Mouse (Mus musculus) heart, adult 8-10 months (tissue): ENCODE measurements at regions not wholly inside any gene's neighbourhood (a gene's known extent, or its start where the extent isn't known, plus 50 kb on each side); places are given as distances from the start of the nearest gene placed in this dataset.
A peak's percentile ranks its signal among the peaks of the same experiment; 100 is the strongest.
"Not testable (repeated sequence)": the region's sequence is repeated elsewhere in the genome, so short reads cannot be mapped to it uniquely, and the experiment has no call there.

Experiments
- DNase-seq: peaks from one replicate; pipeline ENCODE4 v3.0.0; 2022; ENCODE audit warnings: low spot score

DNA sequence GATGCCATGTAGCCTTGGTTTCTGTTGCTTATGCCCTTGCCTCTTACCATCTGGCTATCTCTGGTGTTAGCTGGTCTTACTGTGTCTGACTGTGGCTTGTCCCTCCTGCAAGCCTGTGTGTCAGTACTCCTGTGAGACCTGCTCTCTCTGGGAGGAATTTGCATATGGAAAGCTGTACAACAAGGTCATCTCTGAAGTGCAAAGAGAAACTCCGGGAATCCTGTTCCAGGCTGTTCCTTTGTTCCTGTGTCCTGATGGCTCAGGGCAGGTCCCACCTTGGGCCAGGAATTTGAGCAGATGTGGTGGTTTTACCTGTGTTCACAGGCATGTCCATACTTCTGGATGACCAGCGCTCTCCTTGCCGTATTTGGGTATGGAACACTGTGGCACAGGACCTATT is 218.6 kb upstream of the Nsun6 start:
- no peak for DNase-seq

DNA sequence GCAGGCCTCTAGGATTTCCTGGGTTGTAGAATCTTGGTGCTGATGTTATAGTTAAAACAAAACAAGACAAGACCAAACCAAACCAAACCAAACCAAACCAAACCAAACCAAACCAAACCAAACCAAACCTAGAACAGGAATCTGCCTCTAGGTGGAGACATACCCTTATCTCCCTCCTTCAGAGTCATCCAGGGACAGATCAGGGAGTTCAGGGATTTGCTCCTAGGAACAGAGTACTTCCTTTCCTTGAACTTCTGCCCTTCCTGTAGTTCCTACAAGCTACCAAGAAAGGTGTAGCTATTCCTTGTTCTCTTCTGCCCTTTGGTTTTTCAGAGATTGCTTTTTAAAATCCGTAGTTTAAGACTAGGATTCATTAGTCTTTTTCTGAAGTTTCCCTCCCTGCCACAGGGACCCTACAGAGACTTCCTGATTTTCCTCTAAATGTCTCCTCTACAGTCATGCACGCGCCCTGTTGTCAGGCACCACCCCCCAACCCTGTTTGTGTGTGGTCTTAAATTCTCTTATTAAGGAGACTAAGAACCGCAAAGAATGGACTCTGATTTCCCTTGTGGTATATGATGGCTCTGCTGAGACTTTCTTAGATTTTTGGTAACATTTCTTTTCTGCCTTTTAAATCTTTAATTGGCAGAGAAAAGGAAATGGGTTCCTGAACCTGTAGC is 205.8 kb upstream of the Nsun6 start:
- peak; percentile 1 for DNase-seq

GRCm38 (mm10) chr2:15242276-15242675 is 187.4 kb upstream of the Nsun6 start:
- DNase-seq: not testable (repeated sequence)

GRCm38 (mm10) chr2:15221910-15222309 is 167.0 kb upstream of the Nsun6 start:
- DNase-seq: no peak

DNA sequence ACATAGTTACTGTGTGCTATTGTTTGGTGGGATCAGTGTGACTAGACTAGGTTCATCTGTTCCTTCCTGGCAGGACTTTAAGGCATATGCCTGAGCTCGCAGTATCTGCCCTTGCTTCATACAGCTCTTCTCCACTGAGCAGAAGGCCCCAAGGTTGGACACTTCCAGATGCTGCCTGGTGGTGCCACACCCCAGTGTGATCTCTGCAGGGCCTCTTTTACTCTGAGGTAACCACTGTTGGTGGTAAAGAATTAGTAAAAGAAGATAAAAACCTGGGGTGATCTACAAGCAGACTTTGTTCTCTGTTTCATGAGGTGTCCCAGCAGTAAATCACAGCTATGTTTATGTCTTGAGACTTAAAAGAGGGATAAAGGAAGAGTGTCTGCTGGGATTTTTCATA is 133.2 kb upstream of the Nsun6 start:
- no peak for DNase-seq

- DNase-seq: no peak
These were observed 126.1 kb upstream of the Nsun6 start for GRCm38 (mm10) chr2:15181000-15181399.

DNA sequence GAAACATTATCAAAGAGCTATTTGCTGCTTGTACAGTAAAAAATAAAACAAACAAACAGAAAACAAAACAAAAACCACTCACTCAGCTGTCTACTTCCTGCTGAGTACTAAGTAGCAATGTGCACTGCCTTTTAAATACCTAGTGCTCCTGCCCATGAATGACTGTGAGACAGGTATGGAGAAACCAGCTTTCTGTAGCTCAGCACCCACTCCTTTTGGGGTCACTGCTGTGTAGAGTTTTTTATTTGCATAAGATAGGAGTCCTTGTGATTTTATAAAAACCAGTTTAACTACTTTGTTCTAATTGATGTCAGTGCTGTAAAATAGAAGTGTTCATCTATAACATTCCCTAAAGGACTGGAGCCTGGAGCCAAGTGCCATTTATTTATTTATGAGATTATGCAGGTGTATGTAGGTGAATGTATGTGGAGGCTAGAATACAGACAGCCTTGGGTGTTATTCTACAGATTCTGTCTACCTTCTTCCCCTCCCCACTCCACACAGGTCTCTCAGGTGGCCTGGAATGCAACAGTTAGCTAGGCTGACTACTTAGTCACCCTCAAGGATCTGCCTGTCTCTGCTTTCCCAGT is 111.7 kb upstream of the Nsun6 start:
- DNase-seq: no peak

DNA sequence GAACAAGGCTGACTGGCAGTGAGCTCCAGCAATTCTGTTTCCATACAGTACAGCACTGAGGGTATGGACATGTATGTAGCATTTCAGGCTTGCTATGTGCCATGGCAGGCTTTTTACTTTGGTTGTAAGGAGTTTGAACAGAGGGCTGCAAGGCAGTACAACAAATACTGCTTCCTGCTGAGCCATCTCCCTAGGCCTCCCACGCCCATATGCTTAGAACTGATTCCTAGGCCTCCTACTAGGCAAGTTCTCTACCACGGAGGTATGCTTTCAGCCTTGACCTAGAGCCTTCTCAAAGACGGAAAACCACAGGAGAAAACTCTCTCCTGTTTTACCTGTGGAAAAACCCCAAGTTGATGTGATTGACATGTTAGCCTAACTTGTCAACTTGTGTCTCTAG is 111.0 kb upstream of the Nsun6 start:
- no peak for DNase-seq

- no peak for DNase-seq
These were observed 109.0 kb upstream of the Nsun6 start for GRCm38 (mm10) chr2:15163732-15164418.

DNA sequence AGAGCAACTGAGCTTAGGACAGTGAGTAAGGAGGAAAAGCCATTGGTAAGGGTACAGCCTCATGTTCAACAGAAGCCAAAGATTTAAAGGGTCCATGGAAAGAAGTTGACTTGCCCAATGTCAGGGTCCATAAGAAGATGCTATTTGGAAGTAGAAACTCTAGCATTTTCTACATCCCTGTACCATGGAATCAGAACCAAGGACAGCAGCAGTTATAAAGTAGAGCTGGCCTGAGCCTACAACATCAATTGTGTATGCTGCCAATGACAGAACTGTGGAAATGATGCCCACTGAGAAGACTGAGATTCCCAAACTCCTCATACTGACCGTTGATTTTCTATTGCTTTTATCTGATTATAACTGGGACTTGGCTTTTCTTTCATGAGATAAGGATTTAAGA is 107.0 kb upstream of the Nsun6 start:
- DNase-seq: no peak

DNA sequence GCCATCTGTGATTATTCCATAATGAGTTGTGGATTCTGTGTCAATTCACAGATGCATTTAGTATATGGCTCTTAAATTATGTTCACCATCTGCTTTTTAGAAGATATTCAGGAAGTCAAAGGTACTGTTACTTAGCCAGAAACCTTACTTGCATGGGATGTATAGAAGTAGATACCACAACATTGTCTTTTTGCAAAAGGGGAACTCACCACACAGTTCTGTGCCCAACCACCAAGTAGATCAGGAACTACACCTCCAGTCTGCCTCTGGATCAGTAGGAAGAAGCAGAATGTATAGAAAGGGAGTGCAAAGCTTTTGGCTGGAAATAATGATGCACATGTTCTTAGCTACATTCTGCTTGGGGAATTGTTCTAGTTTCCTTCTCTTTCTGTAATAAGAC is 102.8 kb upstream of the Nsun6 start:
- DNase-seq: no peak

DNA sequence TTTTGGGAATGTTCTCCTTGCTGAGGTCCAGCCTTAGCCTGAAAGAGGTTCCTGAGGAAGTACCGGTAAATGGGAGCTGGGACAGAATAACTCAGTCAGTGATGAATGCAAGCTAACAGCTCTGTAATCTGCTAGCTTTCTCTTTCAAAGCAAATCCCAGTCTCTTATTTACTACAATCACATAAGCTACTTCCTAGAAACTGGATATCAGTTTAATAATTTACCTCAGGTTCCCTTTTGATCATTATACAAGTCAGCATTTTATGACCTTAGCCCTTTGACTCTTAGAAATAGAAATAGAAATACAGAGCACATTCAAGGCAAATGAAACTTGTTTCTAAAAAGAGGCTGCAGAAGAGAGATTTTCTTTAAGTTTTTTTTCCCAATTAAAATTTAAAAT is 96.0 kb upstream of the Nsun6 start:
- DNase-seq: no peak

DNA sequence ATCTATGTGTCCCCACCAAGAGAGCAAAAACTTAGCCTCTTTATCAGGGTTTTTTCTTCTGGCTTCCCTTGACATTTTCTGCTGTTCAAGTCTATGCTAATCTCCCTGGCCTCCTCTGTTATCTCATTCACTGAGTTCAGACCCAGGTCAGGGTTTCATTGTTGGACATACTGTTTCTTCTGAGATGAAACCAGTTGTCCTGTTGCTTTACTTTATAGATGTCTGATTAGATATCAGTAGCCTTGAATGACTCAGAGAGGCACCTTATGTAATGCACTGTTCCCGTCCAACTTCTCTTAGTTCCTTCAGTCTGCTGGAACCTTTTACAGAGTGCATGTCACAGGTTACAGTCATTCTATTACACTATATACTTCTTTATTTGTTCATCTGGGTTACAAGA is 93.5 kb upstream of the Nsun6 start:
- no peak for DNase-seq

DNA sequence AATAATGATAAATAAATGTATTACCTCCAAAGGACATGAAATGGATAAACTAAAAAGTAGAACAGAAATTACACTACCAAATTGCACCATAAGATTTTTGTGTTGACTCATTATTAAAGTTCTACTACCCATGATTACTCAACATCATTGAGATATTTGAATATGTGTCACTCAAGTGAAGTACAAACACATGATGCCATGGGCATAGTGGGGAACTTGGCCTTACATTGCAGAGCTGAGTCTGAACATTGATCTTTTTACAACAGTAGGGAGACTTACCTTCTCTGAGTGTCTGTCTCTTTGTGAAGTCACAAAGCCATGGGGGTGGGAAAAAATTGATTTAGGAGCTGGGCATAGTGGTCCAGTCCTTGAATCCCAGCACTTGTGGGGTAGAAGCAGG is 92.1 kb upstream of the Nsun6 start:
- no peak for DNase-seq

DNA sequence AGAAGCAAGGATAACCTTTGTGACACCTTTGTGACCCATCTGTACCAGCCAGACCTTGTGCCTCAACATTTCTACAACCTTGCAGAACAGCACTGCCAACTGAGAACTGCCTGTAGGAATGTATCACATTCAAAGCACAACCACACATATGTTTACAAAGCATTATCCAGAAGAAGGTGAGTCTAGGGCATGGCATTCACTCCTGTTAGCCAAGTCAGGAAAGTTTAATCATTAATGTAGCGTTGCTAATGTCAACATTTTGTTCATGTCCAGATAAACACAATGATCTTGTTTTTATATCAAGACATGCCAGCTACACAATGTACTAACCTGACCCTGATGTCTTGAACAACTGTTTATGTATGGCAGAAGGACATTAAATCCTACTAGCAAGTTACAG is 91.5 kb upstream of the Nsun6 start:
- DNase-seq: no peak

DNA sequence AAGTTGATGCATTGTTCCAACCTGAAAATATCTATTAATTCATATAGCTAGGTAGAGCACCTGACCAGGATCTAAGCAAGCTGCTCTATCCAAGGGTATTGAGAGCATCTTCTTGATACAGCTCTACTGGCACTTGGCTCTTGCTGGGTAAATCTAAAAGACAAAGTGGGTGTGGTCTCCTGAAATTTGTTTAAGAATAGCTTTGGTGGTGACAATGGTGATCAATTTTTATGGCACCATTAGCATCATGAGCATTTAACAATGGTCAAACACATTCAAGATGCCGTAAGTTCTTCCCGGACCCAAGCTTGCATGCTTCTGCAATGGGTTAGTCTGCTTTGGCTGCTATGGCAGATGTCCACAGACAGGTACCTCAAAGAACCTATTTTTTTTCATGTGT is 89.9 kb upstream of the Nsun6 start:
- no peak for DNase-seq

DNA sequence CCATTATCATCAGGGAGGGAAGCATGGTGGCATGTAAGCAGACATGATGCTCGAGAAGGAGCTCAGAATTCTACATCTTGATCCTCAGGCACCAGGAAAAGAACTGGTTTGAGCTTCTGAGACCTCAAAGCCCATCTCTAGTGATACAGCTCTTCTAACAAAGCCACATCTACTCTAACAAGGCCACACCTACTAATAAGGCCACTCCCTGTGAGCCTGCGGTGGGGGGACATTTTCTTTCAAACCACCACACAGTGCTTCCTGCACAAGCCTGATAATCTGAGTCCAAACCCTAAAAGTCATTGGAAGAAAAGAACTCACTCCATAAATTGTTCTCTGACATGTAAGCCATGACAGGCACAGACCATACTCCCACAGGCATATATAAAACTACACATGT is 85.0 kb upstream of the Nsun6 start:
- DNase-seq: no peak
